Mouse (Mus musculus): ENCODE results near the gene Ctr9.

- TF ChIP-seq POLR2A (IDR thresholded peaks at IDR 0.05; ENCODE audit: low read depth, low read length) (no peak; the same call in 1 of the 2 replicates), CTCF (IDR thresholded peaks at IDR 0.05; ENCODE audit: extremely low read depth, insufficient read length, insufficient replicate concordance, low read depth, low read length) (no peak)
Measured at GRCm38 (mm10) chr7:111082043-111082821, 53.5 kb downstream of the Ctr9 start.

All from small intestine, adult 2 months (tissue).